Mouse (Mus musculus) mouse trophoblast stem cell (cell line): ENCODE measurements around the gene Net1.
"Not testable (repeated sequence)": the region's sequence is repeated elsewhere in the genome, so short reads cannot be mapped to it uniquely, and the experiment has no call there.

Source experiments
- in situ Hi-C, 2 experiments: fragments of 300-500 bp; cut with MseI, MboI; formaldehyde crosslinking; loops; 2 replicates in 1 of 2; 3 replicates in 1 of 2; pipeline ENCODE4 v1.15.1; 2025

The Net1 gene

GRCm38 (mm10) chr13:3891479-3892087, 26.4 kb downstream of the Net1 start:
- in situ Hi-C loops = loop anchor here in 1 of 2 experiments (10.0 kb wide), 1 partner anchor 147 kb away; no protein-coding TSS in a partner anchor

GRCm38 (mm10) chr13:3890061-3890460, 28.0 kb downstream of the Net1 start:
- in situ Hi-C loops = loop anchor here in 1 of 2 experiments (10.0 kb wide), 1 partner anchor 145 kb away; no protein-coding TSS in a partner anchor

- in situ Hi-C loops = no loop called here
Observed at GRCm38 (mm10) chr13:3889111-3889510, 28.9 kb downstream of the Net1 start.

GRCm38 (mm10) chr13:3886663-3887062, 31.4 kb downstream of the Net1 start:
- in situ Hi-C loops = no loop called here

GRCm38 (mm10) chr13:3877679-3878220, 40.3 kb downstream of the Net1 start:
- in situ Hi-C loops = no loop called here

GRCm38 (mm10) chr13:3877185-3877584, 40.8 kb downstream of the Net1 start:
- in situ Hi-C loops = no loop called here

- in situ Hi-C loops = no loop called here
Observed at GRCm38 (mm10) chr13:3876448-3876847, 41.6 kb downstream of the Net1 start.

GRCm38 (mm10) chr13:3872832-3873231, 45.2 kb downstream of the Net1 start:
- in situ Hi-C loops = no loop called here

GRCm38 (mm10) chr13:3869901-3870300, 48.1 kb downstream of the Net1 start:
- in situ Hi-C loops = no loop called here

- in situ Hi-C loops = no loop called here
Observed at GRCm38 (mm10) chr13:3867158-3867557, 50.9 kb downstream of the Net1 start.

- in situ Hi-C loops = no loop called here
Observed at GRCm38 (mm10) chr13:3866355-3867052, 51.5 kb downstream of the Net1 start.

GRCm38 (mm10) chr13:3865648-3866354, 52.2 kb downstream of the Net1 start:
- in situ Hi-C loops = no loop called here

GRCm38 (mm10) chr13:3862922-3863580, 55.0 kb downstream of the Net1 start:
- in situ Hi-C loops = no loop called here

- in situ Hi-C loops = no loop called here
Observed at GRCm38 (mm10) chr13:3862325-3862724, 55.7 kb downstream of the Net1 start.

GRCm38 (mm10) chr13:3861251-3861650, 56.8 kb downstream of the Net1 start:
- in situ Hi-C loops = no loop called here

- in situ Hi-C loops = no loop called here
Observed at GRCm38 (mm10) chr13:3856252-3856651, 61.8 kb downstream of the Net1 start.

- in situ Hi-C loops = no loop called here
Observed at GRCm38 (mm10) chr13:3854856-3855255, 63.2 kb downstream of the Net1 start.

- in situ Hi-C loops = not testable (repeated sequence)
Observed at GRCm38 (mm10) chr13:3853648-3854333, 64.2 kb downstream of the Net1 start, which contains the start of gene Calm5. Gene Calm5, plus strand, starts transcription at chr13:3854173.

- in situ Hi-C loops = no loop called here
Observed at GRCm38 (mm10) chr13:3850330-3850729, 67.7 kb downstream of the Net1 start.

GRCm38 (mm10) chr13:3840662-3841061, 77.4 kb downstream of the Net1 start:
- in situ Hi-C loops = not testable (repeated sequence)

GRCm38 (mm10) chr13:3837312-3837807, 80.7 kb downstream of the Net1 start, which contains the start of gene Calm4:
Gene Calm4, plus strand, starts transcription at chr13:3837757.
- in situ Hi-C loops = not testable (repeated sequence)
